Mouse (Mus musculus): ENCODE measurements around the gene March8. TPM values are rescaled to one million over a fixed set of nuclear protein-coding genes. Genes with fewer than 3 reads are reported as not detected.

The March8 gene
- 69.4 and 74.3 TPM in 2 replicates for polyA plus RNA-seq (2014; fragmentation: Nextera tagmentation; extraction: Ambion mirVana)

GRCm38 (mm10) chr6:116337835-116338501 is at the start of gene March8:
TSS of gene March8 (plus strand) at chr6:116338024.
- Histone ChIP-seq H3K4me2 (replicated peaks) (peak within 1 kb of the TSS; percentile 66), H3K4me1 (replicated peaks; ENCODE audit: control insufficient read depth, insufficient read depth, low read length) (peaks cover 20% of the 10 kb centered on the region), H3K9ac (peak within 1 kb of the TSS; percentile 92), H3K27ac (peak within 1 kb of the TSS; percentile 86), H3K9me3 (ENCODE audit: control insufficient read depth, low read length) (peaks cover 4% of the 10 kb centered on the region; the same call in 1 of the 2 replicates), H3K4me3 (replicated peaks; ENCODE audit: low read length) (peak within 1 kb of the TSS; percentile 95), H3K27me3 (ENCODE audit: control insufficient read depth, insufficient read depth, low read length) (no peaks in the 10 kb centered on the region), H3K36me3 (replicated peaks; ENCODE audit: control insufficient read depth, insufficient read depth) (no peaks in the 10 kb centered on the region; the same call in 1 of the 2 replicates)
- ATAC-seq (ENCODE audit: low FRiP score) (peak; percentile 96), DNase-seq (ENCODE audit: low spot score) (peak; percentile 92)
- WGBS = under 1% methylated on average over 75 of the region's 75 CpGs

- H3K4me3 ChIP-seq (replicated peaks; ENCODE audit: low read length) = no peak overlapping the region
- no peak for ATAC-seq (ENCODE audit: low FRiP score)
- no peak overlapping the region for H3K9ac ChIP-seq
- 95% methylated on average over 2 of the region's 2 CpGs for WGBS
- no peaks in the 10 kb centered on the region for H3K9me3 ChIP-seq (ENCODE audit: control insufficient read depth, low read length)
- H3K36me3 ChIP-seq (replicated peaks; ENCODE audit: control insufficient read depth, insufficient read depth) = no peaks in the 10 kb centered on the region
- no peaks in the 10 kb centered on the region for H3K4me1 ChIP-seq (replicated peaks; ENCODE audit: control insufficient read depth, insufficient read depth, low read length)
- no peak overlapping the region for H3K27ac ChIP-seq
- no peak for DNase-seq (ENCODE audit: low spot score)
- H3K27me3 ChIP-seq (ENCODE audit: control insufficient read depth, insufficient read depth, low read length) = no peaks in the 10 kb centered on the region
- no peak overlapping the region for H3K4me2 ChIP-seq (replicated peaks)
These were observed 26.4 kb upstream of the March8 start for GRCm38 (mm10) chr6:116311411-116311810.

- H3K9me3 ChIP-seq (ENCODE audit: control insufficient read depth, low read length) = no peaks in the 10 kb centered on the region
- no peak overlapping the region for H3K27ac ChIP-seq
- H3K4me3 ChIP-seq (replicated peaks; ENCODE audit: low read length) = no peak overlapping the region
- WGBS = 91% methylated on average over 3 of the region's 3 CpGs
- H3K36me3 ChIP-seq (replicated peaks; ENCODE audit: control insufficient read depth, insufficient read depth) = no peaks in the 10 kb centered on the region
- no peaks in the 10 kb centered on the region for H3K27me3 ChIP-seq (ENCODE audit: control insufficient read depth, insufficient read depth, low read length)
- no peak for ATAC-seq (ENCODE audit: low FRiP score)
- H3K4me2 ChIP-seq (replicated peaks) = no peak overlapping the region
- no peak overlapping the region for H3K9ac ChIP-seq
- no peaks in the 10 kb centered on the region for H3K4me1 ChIP-seq (replicated peaks; ENCODE audit: control insufficient read depth, insufficient read depth, low read length)
- no peak for DNase-seq (ENCODE audit: low spot score)
These were observed 18.6 kb upstream of the March8 start for GRCm38 (mm10) chr6:116319259-116319658.

- WGBS = 90% methylated on average over 3 of the region's 3 CpGs
- no peak overlapping the region for H3K4me3 ChIP-seq (replicated peaks; ENCODE audit: low read length)
- H3K9ac ChIP-seq = no peak overlapping the region
- no peak overlapping the region for H3K27ac ChIP-seq
- no peak overlapping the region for H3K4me2 ChIP-seq (replicated peaks)
- no peaks in the 10 kb centered on the region for H3K27me3 ChIP-seq (ENCODE audit: control insufficient read depth, insufficient read depth, low read length)
- DNase-seq (ENCODE audit: low spot score) (no peak), ATAC-seq (ENCODE audit: low FRiP score) (no peak)
- H3K36me3 ChIP-seq (replicated peaks; ENCODE audit: control insufficient read depth, insufficient read depth) = no peaks in the 10 kb centered on the region
- H3K4me1 ChIP-seq (replicated peaks; ENCODE audit: control insufficient read depth, insufficient read depth, low read length) = no peaks in the 10 kb centered on the region
- H3K9me3 ChIP-seq (ENCODE audit: control insufficient read depth, low read length) = no peaks in the 10 kb centered on the region
These were observed 11.2 kb upstream of the March8 start for GRCm38 (mm10) chr6:116326641-116327040.

GRCm38 (mm10) chr6:116331396-116331795 is 6.4 kb upstream of the March8 start:
- Histone ChIP-seq H3K36me3 (replicated peaks; ENCODE audit: control insufficient read depth, insufficient read depth) (no peaks in the 10 kb centered on the region), H3K9me3 (ENCODE audit: control insufficient read depth, low read length) (no peaks in the 10 kb centered on the region), H3K4me1 (replicated peaks; ENCODE audit: control insufficient read depth, insufficient read depth, low read length) (no peaks in the 10 kb centered on the region), H3K9ac (no peak overlapping the region), H3K27ac (no peak overlapping the region), H3K27me3 (ENCODE audit: control insufficient read depth, insufficient read depth, low read length) (no peaks in the 10 kb centered on the region), H3K4me3 (replicated peaks; ENCODE audit: low read length) (no peak overlapping the region), H3K4me2 (replicated peaks) (no peak overlapping the region)
- DNase-seq (ENCODE audit: low spot score) (no peak), ATAC-seq (ENCODE audit: low FRiP score) (no peak)
- WGBS = 87% methylated on average over 2 of the region's 2 CpGs

GRCm38 (mm10) chr6:116337466-116337834 is 374 bp upstream of the March8 start:
- WGBS = 2% methylated on average over 7 of the region's 7 CpGs
- ATAC-seq (ENCODE audit: low FRiP score) (peak; percentile 44), DNase-seq (ENCODE audit: low spot score) (peak; percentile 29)
- H3K9ac ChIP-seq = peak overlapping the region; percentile 92
- H3K4me1 ChIP-seq (replicated peaks; ENCODE audit: control insufficient read depth, insufficient read depth, low read length) = peaks cover 20% of the 10 kb centered on the region
- H3K4me3 ChIP-seq (replicated peaks; ENCODE audit: low read length) = peak overlapping the region; percentile 95
- H3K36me3 ChIP-seq (replicated peaks; ENCODE audit: control insufficient read depth, insufficient read depth) = no peaks in the 10 kb centered on the region; the same call in 1 of the 2 replicates
- H3K4me2 ChIP-seq (replicated peaks) = peak overlapping the region; percentile 66
- peak overlapping the region; percentile 86 for H3K27ac ChIP-seq
- no peaks in the 10 kb centered on the region for H3K27me3 ChIP-seq (ENCODE audit: control insufficient read depth, insufficient read depth, low read length)
- peaks cover 4% of the 10 kb centered on the region; the same call in 1 of the 2 replicates for H3K9me3 ChIP-seq (ENCODE audit: control insufficient read depth, low read length)

GRCm38 (mm10) chr6:116338520-116338919 is 696 bp downstream of the March8 start:
- Histone ChIP-seq H3K9ac (peak overlapping the region; percentile 92), H3K9me3 (ENCODE audit: control insufficient read depth, low read length) (peaks cover 4% of the 10 kb centered on the region; the same call in 1 of the 2 replicates), H3K4me3 (replicated peaks; ENCODE audit: low read length) (peak overlapping the region; percentile 95), H3K36me3 (replicated peaks; ENCODE audit: control insufficient read depth, insufficient read depth) (no peaks in the 10 kb centered on the region; the same call in 1 of the 2 replicates), H3K27ac (peak overlapping the region; percentile 86), H3K4me1 (replicated peaks; ENCODE audit: control insufficient read depth, insufficient read depth, low read length) (peaks cover 20% of the 10 kb centered on the region), H3K4me2 (replicated peaks) (peak overlapping the region; percentile 66), H3K27me3 (ENCODE audit: control insufficient read depth, insufficient read depth, low read length) (no peaks in the 10 kb centered on the region)
- WGBS = 9% methylated on average over 8 of the region's 8 CpGs
- DNase-seq (ENCODE audit: low spot score) = no peak
- no peak for ATAC-seq (ENCODE audit: low FRiP score)

- ATAC-seq (ENCODE audit: low FRiP score) (no peak), DNase-seq (ENCODE audit: low spot score) (no peak)
- peak overlapping the region; percentile 66 for H3K4me2 ChIP-seq (replicated peaks)
- WGBS = 85% methylated on average over 5 of the region's 5 CpGs
- peak overlapping the region; percentile 92 for H3K9ac ChIP-seq
- peak overlapping the region; percentile 95 for H3K4me3 ChIP-seq (replicated peaks; ENCODE audit: low read length)
- no peaks in the 10 kb centered on the region for H3K27me3 ChIP-seq (ENCODE audit: control insufficient read depth, insufficient read depth, low read length)
- no peak overlapping the region for H3K27ac ChIP-seq
- peaks cover 4% of the 10 kb centered on the region; the same call in 1 of the 2 replicates for H3K9me3 ChIP-seq (ENCODE audit: control insufficient read depth, low read length)
- H3K36me3 ChIP-seq (replicated peaks; ENCODE audit: control insufficient read depth, insufficient read depth) = no peaks in the 10 kb centered on the region; the same call in 1 of the 2 replicates
- peaks cover 20% of the 10 kb centered on the region for H3K4me1 ChIP-seq (replicated peaks; ENCODE audit: control insufficient read depth, insufficient read depth, low read length)
These were observed 1.3 kb downstream of the March8 start for GRCm38 (mm10) chr6:116339088-116339487.

- Histone ChIP-seq H3K4me2 (replicated peaks) (peak overlapping the region; percentile 66), H3K9ac (no peak overlapping the region), H3K36me3 (replicated peaks; ENCODE audit: control insufficient read depth, insufficient read depth) (no peaks in the 10 kb centered on the region; the same call in 1 of the 2 replicates), H3K27ac (no peak overlapping the region), H3K4me3 (replicated peaks; ENCODE audit: low read length) (no peak overlapping the region), H3K9me3 (ENCODE audit: control insufficient read depth, low read length) (peaks cover 4% of the 10 kb centered on the region; the same call in 1 of the 2 replicates), H3K4me1 (replicated peaks; ENCODE audit: control insufficient read depth, insufficient read depth, low read length) (peaks cover 20% of the 10 kb centered on the region), H3K27me3 (ENCODE audit: control insufficient read depth, insufficient read depth, low read length) (no peaks in the 10 kb centered on the region)
- no peak for DNase-seq (ENCODE audit: low spot score)
- 91% methylated on average over 1 of the region's 1 CpGs for WGBS
- ATAC-seq (ENCODE audit: low FRiP score) = no peak
These were observed 2.7 kb downstream of the March8 start for GRCm38 (mm10) chr6:116340521-116340920.
